Mouse (Mus musculus): ENCODE data around the gene Gtf2i. TPM values are rescaled to one million over a fixed set of nuclear protein-coding genes. Genes with fewer than 3 reads are reported as not detected.

The Gtf2i gene
- polyA plus RNA-seq, 1 experiment from 2014 or later, result 136 TPM

DNA sequence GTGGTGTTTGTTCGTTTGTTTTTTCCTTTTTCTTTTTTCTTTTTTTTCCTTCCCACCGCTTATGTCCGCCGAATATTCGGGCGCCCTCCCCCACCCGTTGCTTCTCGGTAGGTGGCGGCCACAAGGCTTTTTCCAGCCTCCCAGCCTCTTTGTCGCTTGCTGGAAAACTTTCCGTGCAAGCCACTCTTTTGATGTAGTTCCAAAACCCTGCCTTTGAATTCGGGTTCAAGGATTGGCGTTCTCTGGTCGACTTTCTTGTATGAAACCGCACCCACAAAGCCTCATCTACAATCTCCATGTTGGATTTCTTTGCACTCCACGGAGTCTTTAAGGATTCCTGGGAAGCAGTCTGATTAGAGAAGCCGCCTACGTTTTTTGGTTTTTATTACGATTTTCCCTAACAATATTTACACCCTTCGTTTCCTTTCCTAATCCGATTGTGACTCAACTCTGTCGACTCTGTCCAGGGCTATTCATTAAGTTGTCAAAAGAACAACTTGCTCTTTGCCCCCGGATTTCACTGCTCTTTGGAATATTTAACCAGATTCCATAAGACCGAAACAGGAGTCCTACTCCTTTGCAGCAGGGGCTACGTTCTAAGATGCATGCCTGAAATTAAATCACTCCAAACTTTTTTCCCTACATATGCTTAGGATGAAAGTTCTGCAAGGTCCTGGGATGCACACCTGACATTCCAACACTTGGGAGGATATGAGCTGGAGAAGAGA lies 1.2 kb upstream of the Gtf2i start:
- 2% methylated on average over 25 of the region's 25 CpGs for WGBS (ENCODE audit: insufficient replicate concordance)

DNA sequence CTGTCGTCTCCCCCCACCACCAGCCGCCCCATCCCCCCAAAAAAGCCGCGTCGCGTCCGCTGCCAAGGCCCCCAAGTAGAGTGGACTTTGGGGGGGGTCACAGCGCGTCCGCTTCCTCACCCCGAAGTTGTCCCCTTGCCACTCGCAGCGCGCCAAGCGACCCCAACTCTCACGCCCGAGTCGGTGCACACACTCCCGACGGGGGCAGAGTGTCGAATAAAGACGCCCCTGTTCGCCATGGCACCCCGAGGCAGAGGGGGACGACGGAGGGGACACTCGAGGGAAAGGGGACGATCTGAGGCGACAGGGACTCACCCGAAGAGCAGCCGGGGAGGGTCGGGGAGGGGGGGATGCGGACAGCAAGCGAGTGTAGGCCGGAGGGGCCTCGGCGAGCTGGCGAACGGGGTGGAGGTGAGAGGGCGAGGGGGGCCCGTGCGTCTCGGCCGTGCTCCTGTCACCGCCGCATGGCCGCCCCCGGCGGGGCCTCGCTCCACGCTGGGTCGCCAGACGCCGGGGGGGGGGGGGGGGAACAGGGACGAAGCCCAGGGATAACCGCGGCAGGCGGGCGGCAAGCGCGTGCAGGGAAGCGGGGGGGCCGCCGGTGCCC lies 389 bp downstream of the Gtf2i start:
- H3K4me2 ChIP-seq, result peak overlapping the region; percentile 84
- peaks cover 22% of the 10 kb centered on the region for H3K4me1 ChIP-seq (ENCODE audit: control insufficient read depth, insufficient read depth, low read length)
- H3K9ac ChIP-seq (ENCODE audit: low read depth, low read length), result peak overlapping the region; percentile 100
- WGBS (ENCODE audit: insufficient replicate concordance), result under 1% methylated on average over 46 of the region's 64 CpGs
- H3K27ac ChIP-seq (ENCODE audit: low read depth, low read length), result peak overlapping the region; percentile 100
- ATAC-seq (replicated peaks; ENCODE audit: insufficient number of reproducible peaks, low FRiP score, low TSS enrichment), result peak; percentile 27; the same call in 1 of the 2 replicates
- H3K4me3 ChIP-seq (ENCODE audit: low read depth, low read length), result peak overlapping the region; percentile 89
- no peaks in the 10 kb centered on the region for H3K27me3 ChIP-seq (ENCODE audit: control insufficient read depth, insufficient read depth, low read length)
- H3K36me3 ChIP-seq (ENCODE audit: control insufficient read depth, insufficient read depth, low read length), result peaks cover 12% of the 10 kb centered on the region
- H3K9me3 ChIP-seq (replicated peaks; ENCODE audit: control insufficient read depth, low read length), result no peaks in the 10 kb centered on the region

More for the DNA sequence above, 1.2 kb upstream of the Gtf2i start:
- Histone ChIP-seq H3K4me3 (ENCODE audit: low read depth, low read length) (peak overlapping the region; percentile 89), H3K4me1 (ENCODE audit: control insufficient read depth, insufficient read depth, low read length) (peaks cover 22% of the 10 kb centered on the region), H3K27ac (ENCODE audit: low read depth, low read length) (peak overlapping the region; percentile 100), H3K9ac (ENCODE audit: low read depth, low read length) (peak overlapping the region; percentile 90), H3K9me3 (replicated peaks; ENCODE audit: control insufficient read depth, low read length) (no peaks in the 10 kb centered on the region), H3K36me3 (ENCODE audit: control insufficient read depth, insufficient read depth, low read length) (peaks cover 3% of the 10 kb centered on the region; the same call in 1 of the 2 replicates), H3K4me2 (peak overlapping the region; percentile 84), H3K27me3 (ENCODE audit: control insufficient read depth, insufficient read depth, low read length) (no peaks in the 10 kb centered on the region)
- ATAC-seq (replicated peaks; ENCODE audit: insufficient number of reproducible peaks, low FRiP score, low TSS enrichment), result no peak

- H3K4me3 ChIP-seq (ENCODE audit: low read depth, low read length), result peak overlapping the region; percentile 89
- ATAC-seq (replicated peaks; ENCODE audit: insufficient number of reproducible peaks, low FRiP score, low TSS enrichment), result peak; percentile 85
- H3K27ac ChIP-seq (ENCODE audit: low read depth, low read length), result peak overlapping the region; percentile 100
- peaks cover 22% of the 10 kb centered on the region for H3K4me1 ChIP-seq (ENCODE audit: control insufficient read depth, insufficient read depth, low read length)
- H3K9ac ChIP-seq (ENCODE audit: low read depth, low read length), result peak overlapping the region; percentile 100
- WGBS (ENCODE audit: insufficient replicate concordance), result under 1% methylated on average over 60 of the region's 68 CpGs
- no peaks in the 10 kb centered on the region for H3K9me3 ChIP-seq (replicated peaks; ENCODE audit: control insufficient read depth, low read length)
- H3K4me2 ChIP-seq, result peak overlapping the region; percentile 84
- peaks cover 13% of the 10 kb centered on the region for H3K36me3 ChIP-seq (ENCODE audit: control insufficient read depth, insufficient read depth, low read length)
- H3K27me3 ChIP-seq (ENCODE audit: control insufficient read depth, insufficient read depth, low read length), result no peaks in the 10 kb centered on the region
Measured at GRCm38 (mm10) chr5:134313451-134314067, 1.0 kb downstream of the Gtf2i start.

GRCm38 (mm10) chr5:134312691-134313450 lies 1.7 kb downstream of the Gtf2i start:
- WGBS (ENCODE audit: insufficient replicate concordance), result 6% methylated on average over 19 of the region's 19 CpGs

DNA sequence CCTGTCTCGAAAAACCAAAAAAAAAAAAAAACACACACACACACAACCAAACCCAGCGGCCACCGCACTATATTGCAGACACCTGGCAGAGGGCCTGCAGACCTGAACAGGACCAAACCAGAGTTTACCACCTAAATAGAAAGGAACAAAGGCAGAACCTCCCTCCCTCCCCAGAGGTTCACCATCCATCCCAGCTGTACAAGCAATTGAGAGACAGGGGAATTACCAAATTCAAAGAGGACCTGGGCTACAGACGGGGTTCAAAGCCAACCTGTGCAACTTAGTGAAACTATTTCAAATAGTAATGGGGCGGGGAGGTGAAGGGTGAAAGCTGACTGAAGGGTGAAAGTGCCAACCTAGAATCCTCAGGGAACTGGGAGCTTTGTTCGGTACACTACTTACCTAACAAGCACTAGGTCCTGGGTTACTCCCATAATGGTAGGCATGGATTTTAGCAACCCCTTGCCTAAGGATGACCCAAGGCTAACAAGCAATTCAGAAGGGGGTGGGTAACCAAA lies 2.6 kb downstream of the Gtf2i start:
- no peak for ATAC-seq (replicated peaks; ENCODE audit: insufficient number of reproducible peaks, low FRiP score, low TSS enrichment)
- Histone ChIP-seq H3K27ac (ENCODE audit: low read depth, low read length) (no peak overlapping the region), H3K4me1 (ENCODE audit: control insufficient read depth, insufficient read depth, low read length) (peaks cover 22% of the 10 kb centered on the region), H3K4me3 (ENCODE audit: low read depth, low read length) (peak overlapping the region; percentile 89; the same call in 1 of the 2 replicates), H3K27me3 (ENCODE audit: control insufficient read depth, insufficient read depth, low read length) (no peaks in the 10 kb centered on the region), H3K36me3 (ENCODE audit: control insufficient read depth, insufficient read depth, low read length) (peaks cover 16% of the 10 kb centered on the region), H3K9me3 (replicated peaks; ENCODE audit: control insufficient read depth, low read length) (no peaks in the 10 kb centered on the region), H3K9ac (ENCODE audit: low read depth, low read length) (no peak overlapping the region), H3K4me2 (peak overlapping the region; percentile 84)
- WGBS (ENCODE audit: insufficient replicate concordance), result 80% methylated on average over 6 of the region's 6 CpGs

More at GRCm38 (mm10) chr5:134312691-134313450, 1.7 kb downstream of the Gtf2i start:
- no peak for ATAC-seq (replicated peaks; ENCODE audit: insufficient number of reproducible peaks, low FRiP score, low TSS enrichment)
- no peaks in the 10 kb centered on the region for H3K27me3 ChIP-seq (ENCODE audit: control insufficient read depth, insufficient read depth, low read length)
- peak overlapping the region; percentile 84 for H3K4me2 ChIP-seq
- H3K36me3 ChIP-seq (ENCODE audit: control insufficient read depth, insufficient read depth, low read length), result peaks cover 14% of the 10 kb centered on the region
- peak overlapping the region; percentile 100 for H3K27ac ChIP-seq (ENCODE audit: low read depth, low read length)
- peak overlapping the region; percentile 89 for H3K4me3 ChIP-seq (ENCODE audit: low read depth, low read length)
- peak overlapping the region; percentile 100 for H3K9ac ChIP-seq (ENCODE audit: low read depth, low read length)
- no peaks in the 10 kb centered on the region for H3K9me3 ChIP-seq (replicated peaks; ENCODE audit: control insufficient read depth, low read length)
- H3K4me1 ChIP-seq (ENCODE audit: control insufficient read depth, insufficient read depth, low read length), result peaks cover 22% of the 10 kb centered on the region

GRCm38 (mm10) chr5:134310201-134310600 lies 4.4 kb downstream of the Gtf2i start:
- no peak for ATAC-seq (replicated peaks; ENCODE audit: insufficient number of reproducible peaks, low FRiP score, low TSS enrichment)

GRCm38 (mm10) chr5:134309345-134309744 lies 5.2 kb downstream of the Gtf2i start:
- H3K27ac ChIP-seq (ENCODE audit: low read depth, low read length), result no peak overlapping the region
- H3K27me3 ChIP-seq (ENCODE audit: control insufficient read depth, insufficient read depth, low read length), result no peaks in the 10 kb centered on the region
- no peak overlapping the region for H3K9ac ChIP-seq (ENCODE audit: low read depth, low read length)
- no peak for ATAC-seq (replicated peaks; ENCODE audit: insufficient number of reproducible peaks, low FRiP score, low TSS enrichment)
- no peak overlapping the region for H3K4me3 ChIP-seq (ENCODE audit: low read depth, low read length)
- no peak overlapping the region for H3K4me2 ChIP-seq
- H3K36me3 ChIP-seq (ENCODE audit: control insufficient read depth, insufficient read depth, low read length), result peaks cover 19% of the 10 kb centered on the region
- no peaks in the 10 kb centered on the region for H3K9me3 ChIP-seq (replicated peaks; ENCODE audit: control insufficient read depth, low read length)
- peaks cover 15% of the 10 kb centered on the region; the same call in 1 of the 2 replicates for H3K4me1 ChIP-seq (ENCODE audit: control insufficient read depth, insufficient read depth, low read length)
- WGBS (ENCODE audit: insufficient replicate concordance), result 100% methylated on average over 1 of the region's 1 CpGs

More at GRCm38 (mm10) chr5:134310201-134310600, 4.4 kb downstream of the Gtf2i start:
- no peaks in the 10 kb centered on the region for H3K9me3 ChIP-seq (replicated peaks; ENCODE audit: control insufficient read depth, low read length)
- peaks cover 18% of the 10 kb centered on the region for H3K36me3 ChIP-seq (ENCODE audit: control insufficient read depth, insufficient read depth, low read length)
- no peak overlapping the region for H3K27ac ChIP-seq (ENCODE audit: low read depth, low read length)
- WGBS (ENCODE audit: insufficient replicate concordance), result 93% methylated on average over 9 of the region's 9 CpGs
- H3K9ac ChIP-seq (ENCODE audit: low read depth, low read length), result no peak overlapping the region
- H3K4me1 ChIP-seq (ENCODE audit: control insufficient read depth, insufficient read depth, low read length), result peaks cover 15% of the 10 kb centered on the region; the same call in 1 of the 2 replicates
- H3K27me3 ChIP-seq (ENCODE audit: control insufficient read depth, insufficient read depth, low read length), result no peaks in the 10 kb centered on the region
- H3K4me3 ChIP-seq (ENCODE audit: low read depth, low read length), result no peak overlapping the region
- no peak overlapping the region for H3K4me2 ChIP-seq

- whole genome bisulfite sequencing (ENCODE audit: insufficient replicate concordance), result 78% methylated on average over 6 of the region's 6 CpGs
- no peaks in the 10 kb centered on the region for H3K4me1 ChIP-seq (ENCODE audit: control insufficient read depth, insufficient read depth, low read length)
- H3K27me3 ChIP-seq (ENCODE audit: control insufficient read depth, insufficient read depth, low read length), result no peaks in the 10 kb centered on the region
- H3K4me2 ChIP-seq, result no peak overlapping the region
- no peak overlapping the region for H3K27ac ChIP-seq (ENCODE audit: low read depth, low read length)
- no peak overlapping the region for H3K9ac ChIP-seq (ENCODE audit: low read depth, low read length)
- H3K36me3 ChIP-seq (ENCODE audit: control insufficient read depth, insufficient read depth, low read length), result peaks cover 40% of the 10 kb centered on the region
- ATAC-seq (replicated peaks; ENCODE audit: insufficient number of reproducible peaks, low FRiP score, low TSS enrichment), result no peak
- no peaks in the 10 kb centered on the region; the same call in none of the 2 replicates for H3K9me3 ChIP-seq (replicated peaks; ENCODE audit: control insufficient read depth, low read length)
- H3K4me3 ChIP-seq (ENCODE audit: low read depth, low read length), result no peak overlapping the region
Measured at GRCm38 (mm10) chr5:134304639-134305038, 9.9 kb downstream of the Gtf2i start.

Measured in heart, embryonic 11.5 days (tissue).